Mouse (Mus musculus) MEL (cell line): ENCODE data around the gene Stx17. TPM values are rescaled to one million over a fixed set of nuclear protein-coding genes. Genes with fewer than 3 reads are reported as not detected.

Experiments
- DNase-seq: peaks from one replicate; pipeline ENCODE4 v3.0.0; 2011; ENCODE audit warnings: low read depth, low spot score
- H3K27ac ChIP-seq: 2 replicates; pipeline ENCODE4 v1.5.1; 2012; ENCODE audit warnings: low read depth, mild to moderate bottlenecking, control low read depth, low read length, moderate library complexity; ENCODE audit not compliant: control insufficient read depth
- H3K27me3 ChIP-seq, 2 experiments: fragments of 150-350 bp in 1 of 2; sonication (generic) in 1 of 2; 2 replicates each; pipeline ENCODE4 v1.6.1; 2012; ENCODE audit warnings: low read length in 2 of 2, mild to moderate bottlenecking in 2 of 2, improper control_type of control experiment in 1 of 2, moderate library complexity in 1 of 2; ENCODE audit not compliant: insufficient read depth in 2 of 2, control insufficient read depth in 1 of 2
- H3K36me3 ChIP-seq, 2 experiments: 2 replicates each; pipeline ENCODE4 v1.6.1; 2012 to 2014; ENCODE audit warnings: low read length in 2 of 2, improper control_type of control experiment in 1 of 2, inconsistent platforms in 1 of 2, mild to moderate bottlenecking in 1 of 2; ENCODE audit not compliant: insufficient read depth in 2 of 2, control insufficient read depth in 1 of 2
- H3K4me1 ChIP-seq, 2 experiments: fragments of 150-350 bp in 1 of 2; sonication (generic) in 1 of 2; 2 replicates each; pipeline ENCODE4 v1.6.1; 2012; ENCODE audit warnings: low read length in 2 of 2, improper control_type of control experiment in 1 of 2, mild to moderate bottlenecking in 1 of 2; ENCODE audit not compliant: insufficient read depth in 2 of 2, control insufficient read depth in 1 of 2
- H3K4me3 ChIP-seq, 2 experiments: fragments of 150-350 bp in 1 of 2; sonication (generic) in 1 of 2; 2 replicates each; pipeline ENCODE4 v1.5.1; 2012; ENCODE audit warnings: low read depth in 2 of 2, low read length in 2 of 2, mild to moderate bottlenecking in 2 of 2, moderate library complexity in 2 of 2, control low read depth in 1 of 2, improper control_type of control experiment in 1 of 2; ENCODE audit not compliant: control insufficient read depth in 1 of 2, insufficient read depth in 1 of 2
- H3K79me2 ChIP-seq: 2 replicates; pipeline ENCODE4 v1.6.1; 2012; ENCODE audit warnings: mild to moderate bottlenecking, low read length, moderate library complexity; ENCODE audit not compliant: control insufficient read depth, poor library complexity, insufficient read depth
- H3K9ac ChIP-seq: 2 replicates; pipeline ENCODE4 v1.6.1; 2012; ENCODE audit warnings: low read depth, mild to moderate bottlenecking, control low read depth, low read length, moderate library complexity; ENCODE audit not compliant: control insufficient read depth, poor library complexity, severe bottlenecking
- H3K9me3 ChIP-seq: fragments of 150-350 bp; sonication (generic); replicated peaks from 2 replicates; pipeline ENCODE4 v1.6.1; 2012; ENCODE audit warnings: mild to moderate bottlenecking, low read length, improper control_type of control experiment, moderate library complexity; ENCODE audit not compliant: insufficient read depth
- BHLHE40 ChIP-seq: IDR thresholded peaks from 2 replicates; pipeline ENCODE4 v1.6.1; 2012; ENCODE audit warnings: low read depth, mild to moderate bottlenecking, inconsistent platforms, low read length, improper control_type of control experiment, borderline replicate concordance
- E2F4 ChIP-seq: IDR thresholded peaks from 2 replicates; pipeline ENCODE4 v1.6.1; 2011; ENCODE audit warnings: low read depth, low read length, improper control_type of control experiment, borderline replicate concordance
- ELF1 ChIP-seq: IDR thresholded peaks from 2 replicates; pipeline ENCODE4 v1.6.1; 2014; ENCODE audit warnings: low read depth, mild to moderate bottlenecking, inconsistent platforms, low read length, improper control_type of control experiment, moderate library complexity
- EP300 ChIP-seq, 2 experiments: IDR thresholded peaks; 2 replicates each; pipeline ENCODE4 v1.6.1; 2011; ENCODE audit warnings: improper control_type of control experiment in 2 of 2, low read length in 2 of 2, low read depth in 1 of 2, mild to moderate bottlenecking in 1 of 2
- HCFC1 ChIP-seq: IDR thresholded peaks from 2 replicates; pipeline ENCODE4 v1.6.1; 2012; ENCODE audit warnings: low read depth, mild to moderate bottlenecking, inconsistent platforms, low read length, improper control_type of control experiment, moderate library complexity
- KAT2A ChIP-seq: conservative IDR thresholded peaks from 2 replicates; pipeline ENCODE4 v1.6.1; 2012; ENCODE audit warnings: low read depth, low read length, improper control_type of control experiment, inconsistent platforms
- MAFK ChIP-seq: IDR thresholded peaks from 2 replicates; pipeline ENCODE4 v1.6.1; 2011; ENCODE audit warnings: low read depth, mild to moderate bottlenecking, low read length, improper control_type of control experiment, borderline replicate concordance
- MXI1 ChIP-seq: IDR thresholded peaks from 2 replicates; pipeline ENCODE4 v1.6.1; 2011; ENCODE audit warnings: mild to moderate bottlenecking, low read depth, low read length, improper control_type of control experiment
- MYB ChIP-seq: IDR thresholded peaks from 2 replicates; pipeline ENCODE4 v1.6.1; 2011; ENCODE audit warnings: mild to moderate bottlenecking, low read depth, low read length, improper control_type of control experiment
- NELFE ChIP-seq: IDR thresholded peaks from 2 replicates; pipeline ENCODE4 v1.6.1; 2011; ENCODE audit warnings: low read depth, low read length, improper control_type of control experiment
- NRF1 ChIP-seq: IDR thresholded peaks from 2 replicates; pipeline ENCODE4 v1.6.1; 2014; ENCODE audit warnings: low read depth, mild to moderate bottlenecking, inconsistent platforms, low read length, improper control_type of control experiment, moderate library complexity; ENCODE audit not compliant: poor library complexity, insufficient read depth, severe bottlenecking
- POLR2AphosphoS2 ChIP-seq: IDR thresholded peaks from 2 replicates; pipeline ENCODE4 v1.6.1; 2011; ENCODE audit warnings: low read length, improper control_type of control experiment
- POLR2AphosphoS5 ChIP-seq: IDR thresholded peaks from 2 replicates; pipeline ENCODE4 v1.6.1; 2012; ENCODE audit warnings: low read depth, borderline replicate concordance, mild to moderate bottlenecking, inconsistent platforms, low read length, moderate library complexity, mixed read lengths
- SIN3A ChIP-seq: IDR thresholded peaks from 2 replicates; pipeline ENCODE4 v1.6.1; 2012; ENCODE audit warnings: low read length, improper control_type of control experiment, inconsistent platforms
- TBP ChIP-seq: IDR thresholded peaks from 2 replicates; pipeline ENCODE4 v1.8.0; 2011; ENCODE audit warnings: low read depth, low read length, improper control_type of control experiment
- TCF12 ChIP-seq: IDR thresholded peaks from 2 replicates; pipeline ENCODE4 v1.6.1; 2014; ENCODE audit warnings: low read depth, mild to moderate bottlenecking, inconsistent platforms, low read length, improper control_type of control experiment, moderate library complexity
- UBTF ChIP-seq: IDR thresholded peaks from 2 replicates; pipeline ENCODE4 v1.6.1; 2012; ENCODE audit warnings: low read depth, mild to moderate bottlenecking, inconsistent platforms, low read length, improper control_type of control experiment, moderate library complexity, borderline replicate concordance; ENCODE audit not compliant: insufficient read depth
- USF1 ChIP-seq: IDR thresholded peaks from 2 replicates; pipeline ENCODE4 v1.6.1; 2014; ENCODE audit warnings: low read depth, mild to moderate bottlenecking, inconsistent platforms, low read length, improper control_type of control experiment, moderate library complexity
- ZC3H11A ChIP-seq: IDR thresholded peaks from 2 replicates; pipeline ENCODE4 v1.6.1; 2012; ENCODE audit warnings: low read depth, mild to moderate bottlenecking, inconsistent platforms, low read length, improper control_type of control experiment
- ZKSCAN1 ChIP-seq: IDR thresholded peaks from 2 replicates; pipeline ENCODE4 v1.6.1; 2012; ENCODE audit warnings: low read depth, mild to moderate bottlenecking, inconsistent platforms, low read length, improper control_type of control experiment, moderate library complexity
- polyA plus RNA-seq, 2 experiments: library from polyadenylated mRNA; stranded (reverse) in 1 of 2; unstranded in 1 of 2; fragments of >175 nt in 1 of 2; fragments of >200 nt in 1 of 2; gene quantifications; 2 replicates each; pipeline versions ENCODE4 v1.2.1 to v1.2.4; 2012; ENCODE audit warnings: low replicate concordance in 2 of 2, low read depth in 1 of 2; ENCODE audit not compliant: insufficient read length in 2 of 2, insufficient read depth in 1 of 2, missing spikeins in 1 of 2
- total RNA-seq: library from RNA; depleted of rRNA; stranded (reverse); fragments of 300-350 nt; gene quantifications from 2 replicates; pipeline ENCODE4 v1.2.3, GENCODE M21; 2012

Gene Stx17
- total and polyA plus RNA-seq, 3 experiments: 10.4 to 55.1 (median 10.5) TPM

GRCm38 (mm10) chr4:48180922-48181321, 56.2 kb downstream of the Stx17 start:
- peaks cover 0 to 5% of the 10 kb centered on the region in 2 experiments; a peak in 3 of 4 replicates for H3K36me3 ChIP-seq
- no peaks in the 10 kb centered on the region for H3K79me2 ChIP-seq
- H3K4me1 ChIP-seq: peaks cover 7 to 10% of the 10 kb centered on the region in 2 experiments
- H3K4me3 ChIP-seq: no peak overlapping the region
- no peak overlapping the region for H3K9ac ChIP-seq
- H3K9me3 ChIP-seq: no peaks in the 10 kb centered on the region
- no peak for TF ChIP-seq ELF1
- no peak for TF ChIP-seq SIN3A
- TF ChIP-seq NELFE: no peak
- no peak for TF ChIP-seq NRF1
- TF ChIP-seq USF1: no peak
- TF ChIP-seq ZKSCAN1: no peak
- TF ChIP-seq EP300 (IDR thresholded peaks at IDR 0.05; ENCODE audit: low read depth in 1 of 2, low read length in 2 of 2): no peak
- TF ChIP-seq MYB: no peak
- TF ChIP-seq E2F4: no peak
- no peak for TF ChIP-seq HCFC1
- TF ChIP-seq ZC3H11A: no peak
- TF ChIP-seq MXI1: no peak
- TF ChIP-seq BHLHE40: no peak
- no peak for TF ChIP-seq UBTF
- no peak for TF ChIP-seq POLR2AphosphoS5
- TF ChIP-seq MAFK: no peak
- TF ChIP-seq POLR2AphosphoS2: no peak
- TF ChIP-seq, all 39 proteins: peak for 0
- Histone ChIP-seq H3K27ac (no peak overlapping the region), H3K27me3 (no peaks in the 10 kb centered on the region)
- DNase-seq: no peak

GRCm38 (mm10) chr4:48181366-48181765, 56.7 kb downstream of the Stx17 start:
- no peak overlapping the region for H3K4me3 ChIP-seq
- TF ChIP-seq TBP: no peak
- TF ChIP-seq POLR2AphosphoS5: no peak
- TF ChIP-seq TCF12: no peak
- TF ChIP-seq ELF1: no peak
- TF ChIP-seq KAT2A: no peak
- no peak overlapping the region for H3K9ac ChIP-seq
- peaks cover 7 to 10% of the 10 kb centered on the region in 2 experiments for H3K4me1 ChIP-seq
- H3K27me3 ChIP-seq: no peaks in the 10 kb centered on the region
- H3K36me3 ChIP-seq: peaks cover 0 to 5% of the 10 kb centered on the region in 2 experiments; a peak in 3 of 4 replicates
- no peak overlapping the region for H3K27ac ChIP-seq
- no peak for DNase-seq
- H3K79me2 ChIP-seq: no peaks in the 10 kb centered on the region
- no peaks in the 10 kb centered on the region for H3K9me3 ChIP-seq
